Mouse (Mus musculus) intestine, embryonic 15.5 days (tissue): Measurements from ENCODE around the gene Cip2a. TPM values are rescaled to one million over a fixed set of nuclear protein-coding genes. Genes with fewer than 3 reads are reported as not detected.

ENCODE experiments used
- ATAC-seq: fragments of 200-750 bp; cut with Nextera tagmentation; 2 replicates; pipeline ENCODE4 v1.8.0; 2017; ENCODE audit warnings: moderate TSS enrichment, moderate library complexity
- H3K27ac ChIP-seq: fragments of 300-500 bp; sonication (generic); 2 replicates; pipeline ENCODE4 v1.5.1; 2015; ENCODE audit warnings: mild to moderate bottlenecking, inconsistent platforms
- H3K27me3 ChIP-seq: fragments of 300-500 bp; sonication (generic); replicated peaks from 2 replicates; pipeline ENCODE4 v1.6.1; 2015; ENCODE audit warnings: inconsistent platforms
- H3K36me3 ChIP-seq: fragments of 300-500 bp; sonication (generic); 2 replicates; pipeline ENCODE4 v1.6.1; 2015; ENCODE audit warnings: inconsistent platforms
- H3K4me1 ChIP-seq: fragments of 300-500 bp; sonication (generic); replicated peaks from 2 replicates; pipeline ENCODE4 v1.6.1; 2015; ENCODE audit warnings: inconsistent platforms
- H3K4me2 ChIP-seq: fragments of 300-500 bp; sonication (generic); replicated peaks from 2 replicates; pipeline ENCODE4 v1.6.1; 2015; ENCODE audit warnings: mild to moderate bottlenecking, inconsistent platforms
- H3K4me3 ChIP-seq: fragments of 300-500 bp; sonication (generic); replicated peaks from 2 replicates; pipeline ENCODE4 v1.5.1; 2015; ENCODE audit warnings: inconsistent platforms
- H3K9ac ChIP-seq: fragments of 300-500 bp; sonication (generic); 2 replicates; pipeline ENCODE4 v1.6.1; 2015; ENCODE audit warnings: inconsistent platforms
- H3K9me3 ChIP-seq: fragments of 300-500 bp; sonication (generic); 2 replicates; pipeline ENCODE4 v1.6.1; 2016; ENCODE audit warnings: inconsistent platforms
- WGBS: fragments of 180-500 bp; shearing (Covaris S2); methylation state at CpG from one replicate; pipeline ENCODE4 v1.1.7; 2015; 5-methylcytosine and 5-hydroxymethylcytosine counted together
- polyA plus RNA-seq: library from polyadenylated mRNA; unstranded; fragments of >200 nt; fragmentation: Nextera tagmentation; extraction: Ambion mirVana; gene quantifications from 2 replicates; pipeline ENCODE4 v1.2.1, GENCODE M21; 2015

Gene Cip2a
- polyA plus RNA-seq, 1 experiment from 2014 or later, result 24.1 TPM

- H3K4me3 ChIP-seq, result no peak overlapping the region
- no peaks in the 10 kb centered on the region for H3K9me3 ChIP-seq
- WGBS, result 76% methylated on average over 4 of the region's 4 CpGs
- H3K27ac ChIP-seq, result no peak overlapping the region
- ATAC-seq, result no peak
- no peaks in the 10 kb centered on the region for H3K4me1 ChIP-seq
- H3K4me2 ChIP-seq, result no peak overlapping the region
- H3K9ac ChIP-seq, result no peak overlapping the region
- H3K27me3 ChIP-seq, result no peaks in the 10 kb centered on the region
- no peaks in the 10 kb centered on the region for H3K36me3 ChIP-seq
Observed at GRCm38 (mm10) chr16:49037771-49038170, 43.8 kb downstream of the Cip2a start.

GRCm38 (mm10) chr16:49040554-49041221 lies 46.7 kb downstream of the Cip2a start:
- H3K4me2 ChIP-seq, result no peak overlapping the region
- no peaks in the 10 kb centered on the region for H3K9me3 ChIP-seq
- WGBS, result 82% methylated on average over 3 of the region's 3 CpGs
- no peak for ATAC-seq
- H3K4me1 ChIP-seq, result no peaks in the 10 kb centered on the region
- H3K4me3 ChIP-seq, result no peak overlapping the region
- no peaks in the 10 kb centered on the region for H3K36me3 ChIP-seq
- no peak overlapping the region for H3K9ac ChIP-seq
- no peak overlapping the region for H3K27ac ChIP-seq
- H3K27me3 ChIP-seq, result no peaks in the 10 kb centered on the region

- H3K4me3 ChIP-seq, result no peak overlapping the region
- no peak for ATAC-seq
- H3K4me2 ChIP-seq, result no peak overlapping the region
- no peaks in the 10 kb centered on the region for H3K36me3 ChIP-seq
- no peaks in the 10 kb centered on the region for H3K27me3 ChIP-seq
- no peaks in the 10 kb centered on the region for H3K4me1 ChIP-seq
- H3K9me3 ChIP-seq, result no peaks in the 10 kb centered on the region
- no peak overlapping the region for H3K27ac ChIP-seq
- H3K9ac ChIP-seq, result no peak overlapping the region
Observed at GRCm38 (mm10) chr16:49049214-49049613, 55.2 kb downstream of the Cip2a start.

- H3K4me1 ChIP-seq, result no peaks in the 10 kb centered on the region
- no peaks in the 10 kb centered on the region for H3K36me3 ChIP-seq
- WGBS, result 91% methylated on average over 1 of the region's 1 CpGs
- H3K27me3 ChIP-seq, result no peaks in the 10 kb centered on the region
- no peak within 1 kb of the TSS for H3K27ac ChIP-seq
- H3K9ac ChIP-seq, result no peak within 1 kb of the TSS
- H3K4me2 ChIP-seq, result no peak within 1 kb of the TSS
- no peaks in the 10 kb centered on the region for H3K9me3 ChIP-seq
- H3K4me3 ChIP-seq, result no peak within 1 kb of the TSS
- ATAC-seq, result no peak
Observed at GRCm38 (mm10) chr16:49057186-49057585, 63.2 kb downstream of the Cip2a start, which contains the start of gene Myh15. Gene Myh15, plus strand, starts transcription at chr16:49057486.

Other genes starting within 250 kb of the Cip2a start
- gene Trat1, start 222.2 kb upstream of the Cip2a start, polyA plus RNA-seq, result 0.08 TPM in 1 of 2 replicates, not detected in the other
- gene Retnlb, start 177.3 kb upstream of the Cip2a start, polyA plus RNA-seq, result not detected in 2 replicates
- gene Retnla, start 151.6 kb upstream of the Cip2a start, polyA plus RNA-seq, result not detected in 2 replicates
- gene Retnlg, start 121.6 kb upstream of the Cip2a start, polyA plus RNA-seq, result 1.6 and 1.9 TPM in 2 replicates
- 19.3 and 22.6 TPM in 2 replicates for gene Dzip3, start within 50 bp of the Cip2a start, polyA plus RNA-seq
- not detected in 2 replicates for gene Myh15, start 63.3 kb downstream of the Cip2a start, polyA plus RNA-seq